Mouse (Mus musculus): ENCODE measurements around the gene Arhgef2. TPM values are rescaled to one million over a fixed set of nuclear protein-coding genes. Genes with fewer than 3 reads are reported as not detected.

Arhgef2 gene
- polyA plus RNA-seq, 1 experiment from 2014 or later, result 16.4 TPM

GRCm38 (mm10) chr3:88609066-88609465 lies 3.3 kb downstream of the Arhgef2 start:
- 67% methylated on average over 4 of the region's 4 CpGs for WGBS (ENCODE audit: insufficient replicate concordance)
- H3K4me2 ChIP-seq, result no peak overlapping the region
- no peak for ATAC-seq (ENCODE audit: low read depth)

GRCm38 (mm10) chr3:88614418-88614817 lies 8.7 kb downstream of the Arhgef2 start:
- no peak overlapping the region for H3K4me3 ChIP-seq (replicated peaks)
- H3K27ac ChIP-seq, result no peak overlapping the region
- 71% methylated on average over 8 of the region's 8 CpGs for WGBS (ENCODE audit: insufficient replicate concordance)
- H3K36me3 ChIP-seq, result no peaks in the 10 kb centered on the region
- H3K9me3 ChIP-seq (replicated peaks), result no peaks in the 10 kb centered on the region
- DNase-seq, result no peak
- H3K4me2 ChIP-seq, result no peak overlapping the region
- H3K9ac ChIP-seq, result no peak overlapping the region
- no peak for ATAC-seq (ENCODE audit: low read depth)
- H3K4me1 ChIP-seq (replicated peaks), result peaks cover 22% of the 10 kb centered on the region
- H3K27me3 ChIP-seq, result no peaks in the 10 kb centered on the region

More at GRCm38 (mm10) chr3:88609066-88609465, 3.3 kb downstream of the Arhgef2 start:
- Histone ChIP-seq H3K9ac (no peak overlapping the region), H3K9me3 (replicated peaks) (no peaks in the 10 kb centered on the region), H3K4me1 (replicated peaks) (peaks cover 22% of the 10 kb centered on the region), H3K36me3 (no peaks in the 10 kb centered on the region), H3K27ac (no peak overlapping the region), H3K27me3 (peaks cover 4% of the 10 kb centered on the region; the same call in 1 of the 2 replicates), H3K4me3 (replicated peaks) (no peak overlapping the region)
- DNase-seq, result no peak

GRCm38 (mm10) chr3:88615117-88615516 lies 9.4 kb downstream of the Arhgef2 start:
- ATAC-seq (ENCODE audit: low read depth) (no peak), DNase-seq (no peak)
- no peak overlapping the region for H3K9ac ChIP-seq
- H3K9me3 ChIP-seq (replicated peaks), result no peaks in the 10 kb centered on the region
- 59% methylated on average over 5 of the region's 5 CpGs for WGBS (ENCODE audit: insufficient replicate concordance)
- peaks cover 29% of the 10 kb centered on the region for H3K4me1 ChIP-seq (replicated peaks)
- H3K4me3 ChIP-seq (replicated peaks), result no peak overlapping the region
- H3K27ac ChIP-seq, result no peak overlapping the region
- H3K4me2 ChIP-seq, result no peak overlapping the region
- H3K27me3 ChIP-seq, result no peaks in the 10 kb centered on the region
- H3K36me3 ChIP-seq, result no peaks in the 10 kb centered on the region

GRCm38 (mm10) chr3:88615902-88616391 lies 10.2 kb downstream of the Arhgef2 start:
- DNase-seq (no peak), ATAC-seq (ENCODE audit: low read depth) (no peak)
- no peak overlapping the region for H3K4me2 ChIP-seq
- H3K27me3 ChIP-seq, result 0 out of 2 replicates have a peak, but pooled peaks cover 5% of the 10 kb centered on the region
- H3K4me3 ChIP-seq (replicated peaks), result no peak overlapping the region
- no peak overlapping the region for H3K9ac ChIP-seq
- no peaks in the 10 kb centered on the region for H3K9me3 ChIP-seq (replicated peaks)
- H3K27ac ChIP-seq, result no peak overlapping the region
- H3K4me1 ChIP-seq (replicated peaks), result peaks cover 37% of the 10 kb centered on the region
- 69% methylated on average over 9 of the region's 9 CpGs for WGBS (ENCODE audit: insufficient replicate concordance)
- H3K36me3 ChIP-seq, result no peaks in the 10 kb centered on the region

GRCm38 (mm10) chr3:88616951-88617500 lies 11.3 kb downstream of the Arhgef2 start:
- Histone ChIP-seq H3K4me1 (replicated peaks) (peaks cover 48% of the 10 kb centered on the region), H3K36me3 (no peaks in the 10 kb centered on the region), H3K27me3 (0 out of 2 replicates have a peak, but pooled peaks cover 5% of the 10 kb centered on the region), H3K4me3 (replicated peaks) (no peak overlapping the region), H3K27ac (no peak overlapping the region), H3K4me2 (no peak overlapping the region), H3K9me3 (replicated peaks) (no peaks in the 10 kb centered on the region), H3K9ac (no peak overlapping the region)
- DNase-seq (no peak), ATAC-seq (ENCODE audit: low read depth) (no peak)
- 59% methylated on average over 3 of the region's 3 CpGs for WGBS (ENCODE audit: insufficient replicate concordance)

- ATAC-seq (ENCODE audit: low read depth), result peak; percentile 37
- Histone ChIP-seq H3K4me3 (replicated peaks) (no peak overlapping the region), H3K27me3 (0 out of 2 replicates have a peak, but pooled peaks cover 5% of the 10 kb centered on the region), H3K4me1 (replicated peaks) (peaks cover 60% of the 10 kb centered on the region), H3K36me3 (no peaks in the 10 kb centered on the region), H3K9me3 (replicated peaks) (no peaks in the 10 kb centered on the region), H3K4me2 (no peak overlapping the region), H3K27ac (no peak overlapping the region), H3K9ac (no peak overlapping the region)
- no peak for DNase-seq
- WGBS (ENCODE audit: insufficient replicate concordance), result 58% methylated on average over 8 of the region's 8 CpGs
Observed at GRCm38 (mm10) chr3:88618074-88618871, 12.5 kb downstream of the Arhgef2 start.

GRCm38 (mm10) chr3:88619113-88620097 lies 13.6 kb downstream of the Arhgef2 start:
- DNase-seq (no peak), ATAC-seq (ENCODE audit: low read depth) (no peak)
- H3K4me1 ChIP-seq (replicated peaks), result peaks cover 72% of the 10 kb centered on the region
- no peaks in the 10 kb centered on the region for H3K9me3 ChIP-seq (replicated peaks)
- no peaks in the 10 kb centered on the region for H3K36me3 ChIP-seq
- no peak overlapping the region for H3K4me3 ChIP-seq (replicated peaks)
- H3K4me2 ChIP-seq, result peak overlapping the region; percentile 99; the same call in 1 of the 2 replicates
- H3K27ac ChIP-seq, result no peak overlapping the region
- H3K9ac ChIP-seq, result no peak overlapping the region
- 40% methylated on average over 9 of the region's 9 CpGs for WGBS (ENCODE audit: insufficient replicate concordance)
- H3K27me3 ChIP-seq, result 0 out of 2 replicates have a peak, but pooled peaks cover 5% of the 10 kb centered on the region

GRCm38 (mm10) chr3:88620146-88620991 lies 14.6 kb downstream of the Arhgef2 start:
- no peak for DNase-seq
- peak overlapping the region; percentile 86; the same call in 1 of the 2 replicates for H3K27ac ChIP-seq

GRCm38 (mm10) chr3:88620992-88621536 lies 15.3 kb downstream of the Arhgef2 start:
- WGBS (ENCODE audit: insufficient replicate concordance), result under 1% methylated on average over 64 of the region's 64 CpGs
- Histone ChIP-seq H3K4me3 (replicated peaks) (peak overlapping the region; percentile 78), H3K36me3 (no peaks in the 10 kb centered on the region), H3K9me3 (replicated peaks) (no peaks in the 10 kb centered on the region), H3K4me1 (replicated peaks) (peaks cover 88% of the 10 kb centered on the region), H3K27ac (peak overlapping the region; percentile 86), H3K27me3 (0 out of 2 replicates have a peak, but pooled peaks cover 5% of the 10 kb centered on the region), H3K4me2 (peak overlapping the region; percentile 99), H3K9ac (peak overlapping the region; percentile 85)
- DNase-seq (peak; percentile 60), ATAC-seq (ENCODE audit: low read depth) (peak; percentile 69)

More at GRCm38 (mm10) chr3:88620146-88620991, 14.6 kb downstream of the Arhgef2 start:
- no peaks in the 10 kb centered on the region for H3K36me3 ChIP-seq
- no peak for ATAC-seq (ENCODE audit: low read depth)
- peak overlapping the region; percentile 78 for H3K4me3 ChIP-seq (replicated peaks)
- H3K9me3 ChIP-seq (replicated peaks), result no peaks in the 10 kb centered on the region
- H3K27me3 ChIP-seq, result 0 out of 2 replicates have a peak, but pooled peaks cover 5% of the 10 kb centered on the region
- H3K9ac ChIP-seq, result peak overlapping the region; percentile 85
- 11% methylated on average over 15 of the region's 15 CpGs for WGBS (ENCODE audit: insufficient replicate concordance)
- H3K4me1 ChIP-seq (replicated peaks), result peaks cover 81% of the 10 kb centered on the region
- H3K4me2 ChIP-seq, result peak overlapping the region; percentile 99
